Mouse (Mus musculus): ENCODE measurements at regions not wholly inside any gene's neighbourhood (a gene's known extent, or its start where the extent isn't known, plus 50 kb on each side); places are given as distances from the start of the nearest gene placed in this dataset.

- DNase-seq: no peak
Observed at GRCm38 (mm10) chr1:144316251-144316650, 67.2 kb upstream of the Rgs1 start.

GRCm38 (mm10) chr1:144314382-144314781 is 65.3 kb upstream of the Rgs1 start:
- no peak for DNase-seq

- DNase-seq: no peak
Observed at GRCm38 (mm10) chr1:144313318-144313717, 64.3 kb upstream of the Rgs1 start.

GRCm38 (mm10) chr1:144309901-144310300 is 60.9 kb upstream of the Rgs1 start:
- DNase-seq: no peak

- DNase-seq: no peak
Observed at GRCm38 (mm10) chr1:144308313-144308712, 59.3 kb upstream of the Rgs1 start.

- DNase-seq: no peak
Observed at GRCm38 (mm10) chr1:144307854-144308285, 58.8 kb upstream of the Rgs1 start.

GRCm38 (mm10) chr1:144307017-144307853 is 58.2 kb upstream of the Rgs1 start:
- DNase-seq: peak; percentile 27

GRCm38 (mm10) chr1:144306284-144306683 is 57.2 kb upstream of the Rgs1 start:
- no peak for DNase-seq

- DNase-seq: no peak
Observed at GRCm38 (mm10) chr1:144300670-144301069, 51.6 kb upstream of the Rgs1 start.
